Mouse (Mus musculus): ENCODE results near the gene Fcgrt.
A peak's percentile ranks its signal among the peaks of the same experiment; 100 is the strongest.

DNA sequence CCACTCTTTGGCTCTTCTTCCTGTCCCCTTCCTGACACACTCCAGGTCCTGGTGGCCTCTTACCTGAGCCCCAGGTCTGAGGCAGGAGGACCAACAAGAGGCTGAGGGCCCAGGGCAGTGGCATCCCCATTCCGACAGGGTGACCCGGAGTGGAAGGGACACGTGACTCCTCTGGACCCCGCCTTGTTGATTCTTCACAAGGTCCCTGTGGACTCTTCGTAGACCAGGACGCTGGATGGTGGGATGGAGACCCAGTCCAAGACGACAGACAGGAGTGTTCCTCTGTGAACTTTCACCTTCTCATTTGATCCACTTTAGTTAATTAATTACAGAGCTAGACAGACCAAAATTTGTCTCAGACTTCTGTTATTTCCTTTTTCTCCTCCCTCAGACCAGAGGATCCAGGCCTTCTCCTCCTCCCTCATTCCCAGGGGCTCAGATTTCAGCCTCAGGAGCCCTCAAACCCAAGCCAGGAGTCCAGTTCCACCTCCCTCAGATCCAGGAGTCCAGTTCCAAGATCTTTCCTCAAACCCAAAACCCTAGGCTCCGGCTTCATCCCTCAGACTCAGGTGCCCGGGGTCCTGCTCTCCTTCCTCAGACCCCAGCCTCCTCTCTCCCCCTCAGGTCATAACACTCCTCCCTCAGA lies 588 bp downstream of the Fcgrt start:
- TF ChIP-seq USF1 (IDR thresholded peaks at IDR 0.05; ENCODE audit: low read depth), result peak; percentile 68
- TF ChIP-seq POLR2AphosphoS2 (IDR thresholded peaks at IDR 0.05; ENCODE audit: insufficient read length, low read depth), result no peak
- TF ChIP-seq MYOD1 (IDR thresholded peaks at IDR 0.05; ENCODE audit: control insufficient read depth in 1 of 3, insufficient read length in 2 of 3, low read depth in 2 of 3), result no peak
- no peak for TF ChIP-seq SRF (IDR thresholded peaks at IDR 0.05; ENCODE audit: control insufficient read depth, insufficient read length, low read depth)
- TF ChIP-seq POLR2A (IDR thresholded peaks at IDR 0.05; ENCODE audit: insufficient read length, low read depth), result no peak
- TF ChIP-seq REST (IDR thresholded peaks at IDR 0.05; ENCODE audit: insufficient read depth, insufficient read length), result no peak
- TF ChIP-seq CEBPB (IDR thresholded peaks at IDR 0.05; ENCODE audit: insufficient read depth, poor library complexity, severe bottlenecking), result no peak
- no peak for TF ChIP-seq TCF3 (IDR thresholded peaks at IDR 0.05; ENCODE audit: insufficient read length, low read depth)
- TF ChIP-seq E2F4 (IDR thresholded peaks at IDR 0.05; ENCODE audit: insufficient read depth), result no peak
- no peak for TF ChIP-seq TCF12 (IDR thresholded peaks at IDR 0.05; ENCODE audit: insufficient read depth, poor library complexity, severe bottlenecking)
- TF ChIP-seq MAX (IDR thresholded peaks at IDR 0.05; ENCODE audit: low read depth), result no peak
- no peak for TF ChIP-seq MYOG (IDR thresholded peaks at IDR 0.05; ENCODE audit: control insufficient read depth in 1 of 3, insufficient read depth in 1 of 3, insufficient read length in 2 of 3, low read depth in 2 of 3)
